Mouse (Mus musculus): Measurements from ENCODE around the gene Slc7a5.

GRCm38 (mm10) chr8:121922101-121922500 lies 14.6 kb upstream of the Slc7a5 start:
- no peak for TF ChIP-seq CTCF (IDR thresholded peaks at IDR 0.05; ENCODE audit: control insufficient read depth, insufficient read depth, insufficient replicate concordance, low read depth, low read length)
- TF ChIP-seq POLR2A (IDR thresholded peaks at IDR 0.05; ENCODE audit: control insufficient read depth, low read depth, low read length) = peak; percentile 44; the same call in 1 of the 2 replicates

All from testis, adult 2 months (tissue).